Mouse (Mus musculus) intestine, embryonic 14.5 days (tissue): ENCODE measurements around the gene Aplp1. TPM values are rescaled to one million over a fixed set of nuclear protein-coding genes. Genes with fewer than 3 reads are reported as not detected.

Experiments
- ATAC-seq: fragments of 200-750 bp; cut with Nextera tagmentation; replicated peaks from 2 replicates; pipeline ENCODE4 v1.8.0; 2017; ENCODE audit warnings: low read depth, moderate number of reproducible peaks, moderate TSS enrichment, moderate library complexity; ENCODE audit not compliant: low FRiP score, low TSS enrichment
- DNase-seq: peaks from one replicate; pipeline ENCODE4 v3.0.0-alpha.2; 2018; ENCODE audit warnings: low spot score
- H3K27ac ChIP-seq: fragments of 300-500 bp; sonication (generic); 2 replicates; pipeline ENCODE4 v1.5.1; 2014; ENCODE audit warnings: low read depth, mild to moderate bottlenecking, control low read depth
- H3K27me3 ChIP-seq: fragments of 300-500 bp; sonication (generic); replicated peaks from 2 replicates; pipeline ENCODE4 v1.6.1; 2014; ENCODE audit warnings: low read length, control low read depth; ENCODE audit not compliant: control insufficient read depth, insufficient read depth
- H3K36me3 ChIP-seq: fragments of 300-500 bp; sonication (generic); 2 replicates; pipeline ENCODE4 v1.6.1; 2014; ENCODE audit warnings: low read length, control low read depth; ENCODE audit not compliant: control insufficient read depth, insufficient read depth
- H3K4me1 ChIP-seq: fragments of 300-500 bp; sonication (generic); replicated peaks from 2 replicates; pipeline ENCODE4 v1.6.1; 2014; ENCODE audit warnings: low read length, control low read depth, mixed read lengths; ENCODE audit not compliant: control insufficient read depth, insufficient read depth
- H3K4me2 ChIP-seq: fragments of 300-500 bp; sonication (generic); 2 replicates; pipeline ENCODE4 v1.6.1; 2014; ENCODE audit warnings: low read length
- H3K4me3 ChIP-seq: fragments of 300-500 bp; sonication (generic); 2 replicates; pipeline ENCODE4 v1.5.1; 2014; ENCODE audit warnings: low read depth, low read length, control low read depth, mixed read lengths
- H3K9ac ChIP-seq: fragments of 300-500 bp; sonication (generic); 2 replicates; pipeline ENCODE4 v1.6.1; 2014; ENCODE audit warnings: mild to moderate bottlenecking, low read length
- H3K9me3 ChIP-seq: fragments of 300-500 bp; sonication (generic); 2 replicates; pipeline ENCODE4 v1.6.1; 2016; ENCODE audit warnings: low read length, control low read depth; ENCODE audit not compliant: control insufficient read depth
- WGBS: fragments of 180-500 bp; shearing (Covaris S2); extraction: QIAGEN DNeasy Blood & Tissue Kit; methylation state at CpG from one replicate; pipeline ENCODE4 v1.1.7; 2014; 5-methylcytosine and 5-hydroxymethylcytosine counted together
- polyA plus RNA-seq: library from polyadenylated mRNA; unstranded; fragments of >200 nt; fragmentation: Nextera tagmentation; extraction: Ambion mirVana; gene quantifications from 2 replicates; pipeline ENCODE4 v1.2.1, GENCODE M21; 2014

Gene Aplp1
- polyA plus RNA-seq, 1 experiment from 2014 or later = 43.0 TPM

DNA sequence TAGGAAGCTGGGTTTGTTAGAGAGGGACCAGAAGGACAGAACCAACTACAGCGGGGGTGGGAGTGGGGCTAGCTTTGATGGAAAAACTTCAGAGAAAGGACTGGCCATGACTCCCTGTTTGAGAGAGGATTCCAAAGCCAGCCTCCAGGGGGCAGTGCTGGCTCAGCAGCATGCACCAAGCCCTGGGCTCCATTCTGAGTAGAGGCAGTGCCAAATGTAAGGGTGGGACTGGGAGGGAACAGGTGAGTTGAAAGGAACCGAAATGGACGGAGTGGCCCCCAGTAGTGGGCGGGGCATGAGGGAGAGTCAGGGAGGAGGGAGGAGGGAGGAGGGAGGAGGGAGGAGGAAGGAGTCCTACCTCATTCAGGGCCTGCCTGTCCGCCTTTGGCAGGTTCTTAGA is 4.6 kb downstream of the Aplp1 start:
- Histone ChIP-seq H3K9me3 (no peaks in the 10 kb centered on the region), H3K4me1 (peaks cover 9% of the 10 kb centered on the region), H3K27me3 (peaks cover 6% of the 10 kb centered on the region), H3K27ac (no peak overlapping the region), H3K9ac (no peak overlapping the region), H3K4me2 (no peak overlapping the region), H3K36me3 (no peaks in the 10 kb centered on the region), H3K4me3 (no peak overlapping the region)
- DNase-seq (peak; percentile 77), ATAC-seq (no peak)
- 22% methylated on average over 5 of the region's 5 CpGs for WGBS

GRCm38 (mm10) chr7:30439734-30440133 is 5.6 kb downstream of the Aplp1 start:
- WGBS = 78% methylated on average over 13 of the region's 13 CpGs
- Histone ChIP-seq H3K36me3 (no peaks in the 10 kb centered on the region), H3K4me2 (no peak overlapping the region), H3K4me3 (no peak overlapping the region), H3K27ac (no peak overlapping the region), H3K9ac (no peak overlapping the region), H3K27me3 (peaks cover 5% of the 10 kb centered on the region; the same call in 1 of the 2 replicates), H3K4me1 (peaks cover 7% of the 10 kb centered on the region), H3K9me3 (no peaks in the 10 kb centered on the region)
- no peak for ATAC-seq
- no peak for DNase-seq

DNA sequence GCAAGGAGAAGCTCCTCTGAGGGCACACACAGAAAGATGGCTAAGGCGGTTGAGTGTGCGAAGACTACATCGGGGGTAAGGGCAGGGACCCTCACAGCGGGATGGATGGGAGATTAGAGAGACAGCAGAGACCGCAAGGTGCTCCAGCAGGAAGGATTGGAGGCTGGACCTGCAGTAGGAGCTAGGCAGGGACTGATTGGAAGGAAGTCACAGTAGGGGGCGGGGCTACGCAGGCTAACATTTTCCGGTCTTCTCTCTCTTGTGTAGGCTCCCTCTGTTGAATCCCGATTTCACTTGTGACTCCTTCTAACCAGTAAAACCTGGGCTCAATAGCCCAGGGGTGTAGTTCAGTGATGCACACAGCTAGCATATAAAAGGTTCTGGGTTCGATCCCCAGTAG is 8.5 kb downstream of the Aplp1 start:
- DNase-seq (no peak), ATAC-seq (no peak)
- Histone ChIP-seq H3K27ac (no peak overlapping the region), H3K36me3 (no peaks in the 10 kb centered on the region), H3K9ac (no peak overlapping the region), H3K4me2 (no peak overlapping the region), H3K9me3 (no peaks in the 10 kb centered on the region), H3K4me1 (no peaks in the 10 kb centered on the region), H3K4me3 (no peak overlapping the region), H3K27me3 (no peaks in the 10 kb centered on the region)
- WGBS = 24% methylated on average over 10 of the region's 10 CpGs

- WGBS = 48% methylated on average over 9 of the region's 9 CpGs
- Histone ChIP-seq H3K4me2 (no peak overlapping the region), H3K27ac (no peak overlapping the region), H3K9ac (no peak overlapping the region), H3K4me3 (no peak overlapping the region), H3K9me3 (no peaks in the 10 kb centered on the region), H3K4me1 (no peaks in the 10 kb centered on the region), H3K27me3 (no peaks in the 10 kb centered on the region), H3K36me3 (no peaks in the 10 kb centered on the region)
- no peak for ATAC-seq
- no peak for DNase-seq
Measured at GRCm38 (mm10) chr7:30435156-30435555, 10.2 kb downstream of the Aplp1 start.

- H3K27ac ChIP-seq = no peak overlapping the region
- H3K27me3 ChIP-seq = no peaks in the 10 kb centered on the region
- no peaks in the 10 kb centered on the region for H3K4me1 ChIP-seq
- no peak overlapping the region for H3K9ac ChIP-seq
- H3K4me3 ChIP-seq = no peak overlapping the region
- no peak overlapping the region for H3K4me2 ChIP-seq
- WGBS = 66% methylated on average over 10 of the region's 10 CpGs
- H3K9me3 ChIP-seq = no peaks in the 10 kb centered on the region
- DNase-seq = no peak
- ATAC-seq = no peak
- no peaks in the 10 kb centered on the region for H3K36me3 ChIP-seq
Measured at GRCm38 (mm10) chr7:30434701-30435100, 10.6 kb downstream of the Aplp1 start.

DNA sequence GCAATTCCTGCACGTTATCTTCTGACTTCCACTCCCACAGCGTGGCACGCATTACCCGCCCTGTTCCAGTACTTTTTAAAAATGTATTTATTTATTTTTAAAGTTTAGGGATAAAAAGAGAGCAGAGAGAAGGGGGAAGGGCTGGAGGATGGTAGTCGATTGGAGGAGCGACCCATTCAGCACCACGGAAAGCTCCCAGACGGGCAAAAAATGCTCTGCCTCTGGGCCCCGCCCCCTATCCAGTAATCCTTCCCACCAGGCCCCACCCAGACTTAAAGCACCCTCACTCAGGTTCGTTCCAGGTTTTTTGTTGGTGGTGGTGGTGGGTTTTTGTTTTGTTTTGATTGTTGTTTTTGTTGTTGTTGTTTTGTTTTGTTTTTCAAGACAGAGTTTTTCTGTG is 11.1 kb downstream of the Aplp1 start:
- H3K4me2 ChIP-seq = no peak overlapping the region
- no peak overlapping the region for H3K9ac ChIP-seq
- H3K27ac ChIP-seq = no peak overlapping the region
- no peaks in the 10 kb centered on the region for H3K36me3 ChIP-seq
- no peaks in the 10 kb centered on the region for H3K9me3 ChIP-seq
- H3K27me3 ChIP-seq = no peaks in the 10 kb centered on the region
- ATAC-seq (0 out of 2 replicates have a peak, but pooled peaks have one; percentile 61), DNase-seq (peak; percentile 83)
- under 1% methylated on average over 10 of the region's 10 CpGs for WGBS
- no peak overlapping the region for H3K4me3 ChIP-seq
- no peaks in the 10 kb centered on the region for H3K4me1 ChIP-seq

- Histone ChIP-seq H3K9ac (no peak overlapping the region), H3K4me3 (no peak overlapping the region), H3K36me3 (0 out of 2 replicates have a peak, but pooled peaks cover 16% of the 10 kb centered on the region), H3K27ac (no peak overlapping the region), H3K27me3 (no peaks in the 10 kb centered on the region), H3K4me1 (no peaks in the 10 kb centered on the region), H3K4me2 (no peak overlapping the region), H3K9me3 (no peaks in the 10 kb centered on the region)
- peak; percentile 73 for DNase-seq
- WGBS = 15% methylated on average over 3 of the region's 3 CpGs
- 0 out of 2 replicates have a peak, but pooled peaks have one; percentile 33 for ATAC-seq
Measured at GRCm38 (mm10) chr7:30431793-30432192, 13.5 kb downstream of the Aplp1 start.

DNA sequence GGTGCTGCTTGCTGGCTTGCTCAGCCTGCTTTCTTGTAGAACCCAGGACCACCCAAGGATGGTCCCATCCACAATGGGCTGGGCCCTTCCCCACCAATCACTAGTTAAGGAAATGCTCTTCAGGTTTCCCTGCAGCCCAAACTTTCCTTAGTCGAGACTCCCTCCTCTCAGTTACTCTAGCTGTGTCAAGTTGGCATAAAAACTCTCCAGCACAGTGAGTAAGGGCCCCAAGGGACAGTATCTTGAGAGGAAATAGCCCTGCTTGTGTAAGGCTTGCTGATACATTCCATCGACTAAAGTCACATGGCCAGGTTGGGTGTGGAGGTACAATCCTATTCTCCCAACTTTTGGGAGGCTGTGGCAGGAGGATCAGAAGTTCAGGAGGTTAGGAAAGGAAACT is 15.1 kb downstream of the Aplp1 start:
- Histone ChIP-seq H3K27ac (no peak overlapping the region), H3K4me1 (no peaks in the 10 kb centered on the region), H3K9me3 (no peaks in the 10 kb centered on the region), H3K36me3 (peaks cover 19% of the 10 kb centered on the region), H3K9ac (no peak overlapping the region), H3K27me3 (no peaks in the 10 kb centered on the region), H3K4me3 (no peak overlapping the region), H3K4me2 (no peak overlapping the region)
- DNase-seq (no peak), ATAC-seq (no peak)
- WGBS = 39% methylated on average over 2 of the region's 2 CpGs

GRCm38 (mm10) chr7:30429327-30429726 is 16.0 kb downstream of the Aplp1 start:
- ATAC-seq (no peak), DNase-seq (no peak)
- Histone ChIP-seq H3K4me1 (no peaks in the 10 kb centered on the region), H3K9ac (no peak overlapping the region), H3K27ac (no peak overlapping the region), H3K9me3 (no peaks in the 10 kb centered on the region), H3K36me3 (peaks cover 26% of the 10 kb centered on the region), H3K27me3 (no peaks in the 10 kb centered on the region), H3K4me3 (no peak overlapping the region), H3K4me2 (no peak overlapping the region)
